Mouse (Mus musculus) testis, adult 10 weeks (tissue): ENCODE results near the gene Nphp3. TPM values are rescaled to one million over a fixed set of nuclear protein-coding genes. Genes with fewer than 3 reads are reported as not detected.

Experiments used
- polyA plus RNA-seq: library from polyadenylated mRNA; stranded (reverse); fragments of 350-450 nt; fragmentation: Illumina TruSeq; extraction: RNeasy Lipid Tissue Mini Kit (QIAGEN cat#74804); gene quantifications from one replicate; pipeline ENCODE4 v1.2.3, GENCODE M21; 2014; ENCODE audit warnings: low read depth, low replicate concordance

The Nphp3 gene
- 5.2 TPM for polyA plus RNA-seq

DNA sequence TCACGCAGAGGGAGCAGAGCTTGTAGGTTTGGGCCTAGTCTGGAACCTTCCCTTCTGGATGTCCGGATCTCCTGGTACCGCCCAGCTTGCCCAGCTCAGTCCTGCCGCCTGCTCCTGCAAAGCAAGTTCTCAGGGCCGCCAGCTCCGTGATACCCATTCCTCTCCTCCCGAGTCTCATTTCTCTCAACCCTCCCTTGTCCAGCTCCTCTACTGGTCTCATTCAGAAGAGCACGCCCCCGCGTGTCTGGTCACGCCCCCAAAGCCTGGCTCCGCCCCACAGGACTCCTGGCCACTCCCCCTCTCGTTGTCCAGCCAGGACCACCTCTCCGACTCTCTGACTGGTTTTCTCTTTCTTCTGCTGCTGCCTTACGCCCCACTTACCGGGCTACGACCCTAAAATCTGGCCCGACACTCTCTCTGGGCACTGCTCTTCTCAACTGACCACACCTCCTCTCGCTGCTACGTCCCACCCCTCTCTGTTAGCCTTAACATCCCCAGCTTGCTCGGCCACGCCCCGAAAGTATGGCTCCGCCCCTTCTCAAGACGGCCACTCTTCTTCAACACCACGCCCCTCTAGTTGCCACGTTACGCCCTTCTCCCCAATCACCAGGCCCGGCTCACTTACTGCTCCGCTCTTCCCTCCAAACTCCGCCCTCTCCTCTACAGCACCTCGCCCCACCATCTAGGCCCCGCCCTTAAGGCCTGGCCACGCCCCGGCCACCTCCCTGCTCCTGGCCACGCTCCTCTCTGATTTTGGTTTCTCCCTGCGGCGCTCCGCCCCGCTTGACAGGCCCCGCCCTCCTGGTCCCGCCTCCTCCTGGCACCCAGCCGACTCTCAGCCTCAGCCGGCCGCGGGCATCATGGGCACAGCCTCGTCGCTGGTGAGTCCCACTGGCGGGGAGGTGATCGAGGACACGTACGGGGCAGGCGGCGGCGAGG lies at the start of gene Nphp3:
TSS of gene Nphp3 (plus strand) at position 624 of the 939 bp plus-strand sequence.

DNA sequence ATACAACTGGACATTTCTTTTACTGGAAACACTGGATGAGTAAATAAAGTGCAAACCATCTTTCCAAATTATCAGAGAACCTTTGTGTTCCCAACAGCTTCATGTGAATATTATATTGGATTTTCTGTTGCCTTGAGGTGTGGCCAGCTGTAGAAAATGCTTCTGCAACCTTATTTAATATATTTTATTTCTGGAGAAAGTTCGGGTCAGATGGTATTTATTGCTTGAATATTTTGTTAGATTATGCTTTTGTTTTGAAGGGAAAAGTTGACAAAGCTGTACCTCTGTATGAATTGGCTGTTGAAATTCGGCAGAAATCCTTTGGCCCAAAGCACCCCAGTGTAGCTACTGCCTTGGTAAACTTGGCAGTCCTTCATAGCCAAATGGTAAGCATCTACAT lies 38.0 kb downstream of the Nphp3 start, which contains the start of gene Gm28305:
TSS of gene Gm28305 (plus strand) at position 301 of the 400 bp plus-strand sequence.

GRCm38 (mm10) chr9:104062430-104063243 lies 60.3 kb downstream of the Nphp3 start, which contains the start of gene Uba5:
Uba5 (minus strand) TSS chr9:104063134.

GRCm38 (mm10) chr9:104063244-104063961 lies 61.1 kb downstream of the Nphp3 start, which contains the start of gene Acad11:
Acad11 (plus strand) TSS chr9:104063377.

Other genes starting within 250 kb of the Nphp3 start
- gene Tmem108, start 240.7 kb upstream of the Nphp3 start, polyA plus RNA-seq: 0.55 TPM
- not detected for gene Gm28305, start 38.1 kb downstream of the Nphp3 start, polyA plus RNA-seq
- 18.1 TPM for gene Uba5, start 60.6 kb downstream of the Nphp3 start, polyA plus RNA-seq
- 24.6 TPM for gene Acad11, start 60.8 kb downstream of the Nphp3 start, polyA plus RNA-seq
- 0.77 TPM for gene Ackr4, start 124.4 kb downstream of the Nphp3 start, polyA plus RNA-seq